Mouse (Mus musculus) fibroblast of lung, adult 2 months (primary cell): Measurements from ENCODE around the gene Gm20388.
A peak's percentile ranks its signal among the peaks of the same experiment; 100 is the strongest.

Source experiments
- DNase-seq: peaks from one replicate; pipeline ENCODE4 v3.0.0-alpha.2; 2011; ENCODE audit warnings: low read depth

The Gm20388 gene

DNA sequence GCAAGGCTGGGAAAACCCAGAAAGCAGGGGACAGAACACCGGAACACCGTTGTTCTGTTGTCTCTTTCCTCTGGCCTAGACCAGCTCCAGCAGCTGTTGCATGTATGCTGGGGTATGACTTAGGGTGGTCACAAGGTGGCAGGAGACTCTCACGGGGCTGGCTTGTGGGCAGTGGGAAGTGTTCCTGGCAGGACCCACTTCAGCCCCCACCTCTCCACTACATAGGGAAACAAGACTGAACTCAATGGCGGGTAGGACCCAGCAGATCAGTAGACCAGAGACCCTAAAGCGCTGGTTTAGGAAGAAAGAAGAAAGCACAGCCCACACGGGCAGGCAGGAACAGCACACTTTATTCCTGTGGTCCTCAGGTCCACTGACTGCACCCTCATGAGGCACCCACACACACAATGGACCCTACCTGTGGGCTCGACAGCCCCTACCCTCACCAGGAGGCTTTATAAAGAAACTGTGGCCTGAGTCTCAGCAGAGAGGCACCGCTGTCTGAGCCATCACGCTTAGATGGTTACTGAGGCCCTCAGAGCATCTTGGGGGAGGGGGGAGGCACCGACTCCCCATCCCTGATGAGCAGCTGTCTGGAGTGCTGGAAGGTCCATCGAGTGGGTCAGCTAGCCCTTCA is 2522.7 kb downstream of the Gm20388 start:
- DNase-seq: no peak

DNA sequence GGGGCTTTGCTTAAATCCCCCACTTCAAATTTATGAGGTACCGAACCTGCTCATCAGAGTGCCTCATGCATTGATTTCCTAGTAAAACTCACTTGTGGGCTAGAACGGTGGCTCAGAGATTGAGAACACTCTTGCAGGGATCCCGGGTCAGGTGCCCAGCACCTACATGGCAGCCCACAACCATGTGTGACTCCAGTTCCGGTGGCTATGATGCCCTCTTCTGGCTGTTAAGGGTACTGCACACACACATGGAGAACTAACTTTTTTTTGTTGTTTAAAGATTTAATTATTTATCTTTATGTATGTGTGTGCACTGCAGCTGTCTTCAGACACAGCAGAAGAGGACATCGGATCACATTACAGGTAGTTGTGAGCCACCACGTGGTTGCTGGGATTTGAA is 2524.7 kb downstream of the Gm20388 start:
- no peak for DNase-seq

DNA sequence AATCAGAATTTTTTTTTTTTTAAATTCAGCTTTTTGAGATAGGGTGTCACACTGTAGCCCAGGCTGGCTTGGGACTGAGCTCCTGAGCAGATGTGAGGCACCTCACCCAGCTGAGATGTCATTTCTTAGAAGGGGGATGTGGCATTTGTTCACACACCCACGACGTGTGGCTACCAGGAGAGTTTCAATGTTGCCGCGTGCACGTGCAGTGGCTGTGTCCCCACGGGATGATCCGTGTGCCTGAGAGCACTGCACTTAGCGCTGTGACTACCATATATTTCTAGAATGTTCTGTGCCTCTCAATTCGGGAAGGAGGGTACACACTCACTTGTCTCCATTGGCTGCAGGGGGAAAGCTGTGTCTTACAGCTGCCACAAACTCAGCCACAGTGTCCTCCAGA is 2525.5 kb downstream of the Gm20388 start:
- no peak for DNase-seq

DNA sequence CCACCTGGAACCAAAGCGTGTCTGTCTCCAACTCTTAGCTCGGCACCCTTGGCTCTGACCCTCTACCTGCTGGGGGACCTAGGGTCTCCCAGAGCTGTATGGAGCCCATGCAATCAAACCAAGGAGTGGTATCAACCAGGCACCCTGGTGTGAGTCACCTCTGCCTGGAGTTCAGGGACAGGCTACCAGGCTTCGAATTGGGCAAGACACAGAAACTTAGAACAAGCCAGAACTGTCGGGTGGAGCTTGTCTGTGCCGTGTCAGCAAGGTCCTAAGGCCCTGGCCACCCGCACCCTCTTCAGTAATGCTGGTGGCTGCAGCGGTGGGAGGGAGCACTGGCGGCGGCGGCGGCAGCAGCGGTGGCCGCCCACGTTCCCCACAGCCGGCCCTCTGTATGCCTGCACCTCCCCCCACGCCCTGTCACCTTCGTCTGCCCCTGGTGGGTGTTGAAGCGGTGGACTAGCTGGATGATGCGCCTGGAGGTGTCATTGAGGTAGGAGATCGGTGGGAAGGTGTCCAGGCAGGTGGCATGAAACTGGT is 2526.0 kb downstream of the Gm20388 start:
- no peak for DNase-seq

DNA sequence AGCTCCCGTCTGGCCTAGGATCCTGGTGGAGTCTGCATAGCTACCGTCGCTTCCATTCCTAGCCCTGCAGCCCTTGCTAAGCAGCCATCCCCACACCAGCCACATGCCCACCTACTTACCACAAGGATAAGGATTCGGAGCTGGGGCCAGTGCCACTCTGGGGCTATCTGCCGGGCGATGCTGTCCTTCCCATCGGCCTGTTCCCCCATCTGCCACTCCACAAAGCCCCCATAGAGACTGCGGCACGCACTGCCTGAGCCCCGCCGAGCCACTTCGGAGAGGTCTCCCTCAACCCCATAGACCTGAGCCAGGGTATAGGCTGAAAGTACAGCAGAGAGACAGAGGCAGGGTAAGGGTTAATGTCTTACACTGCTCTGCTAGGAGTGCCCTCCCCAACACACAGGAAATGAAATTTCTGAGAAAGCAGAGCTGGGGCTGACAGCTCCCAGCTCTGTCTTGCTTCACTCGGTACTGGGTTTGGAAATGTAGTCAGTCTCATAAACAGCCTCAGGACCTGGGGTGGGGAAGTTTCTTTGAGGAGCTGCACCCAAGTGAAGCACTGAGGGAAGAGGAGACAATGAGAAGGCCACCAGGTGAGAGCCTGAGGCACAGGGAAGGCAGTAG is 2527.2 kb downstream of the Gm20388 start:
- no peak for DNase-seq

DNA sequence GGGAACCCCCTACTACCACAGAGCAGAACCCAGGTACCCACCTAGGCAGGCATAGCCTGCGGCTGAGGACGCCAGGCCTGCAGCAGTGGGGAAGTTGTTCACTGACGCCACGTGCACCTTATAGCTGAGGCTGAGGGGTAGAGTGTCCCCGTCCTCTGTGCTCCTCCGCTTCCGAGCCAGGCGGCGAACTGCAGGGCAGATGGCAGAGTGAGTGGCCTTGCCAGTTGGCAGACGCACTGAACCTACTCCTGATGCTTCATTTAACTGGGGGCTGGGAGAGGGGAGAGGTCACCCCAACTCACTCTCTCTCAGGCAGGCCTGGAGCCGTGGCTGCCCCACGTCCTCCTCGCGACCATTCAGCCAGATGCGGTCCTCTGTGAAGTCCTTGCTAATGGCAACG is 2528.7 kb downstream of the Gm20388 start:
- DNase-seq: no peak

DNA sequence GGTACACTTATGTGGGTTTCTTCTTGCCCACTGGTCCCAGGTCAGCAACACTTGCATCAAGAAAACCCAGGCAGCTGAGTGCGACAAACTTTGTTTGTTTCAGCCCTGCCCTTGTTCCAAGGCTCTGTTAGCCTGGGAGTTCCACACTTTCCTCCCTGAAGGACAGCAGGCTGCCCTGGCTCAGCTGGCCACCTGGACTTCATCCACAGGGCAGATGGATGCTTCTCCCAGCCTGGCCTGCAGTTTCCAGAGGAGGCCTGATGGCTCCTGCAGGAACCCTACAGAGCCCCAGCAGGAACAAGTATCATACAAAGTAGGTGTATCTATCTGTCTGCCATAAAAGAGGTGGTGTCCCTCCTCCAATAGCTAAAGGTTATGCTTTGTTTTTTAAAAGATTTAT is 2530.7 kb downstream of the Gm20388 start:
- DNase-seq: no peak

DNA sequence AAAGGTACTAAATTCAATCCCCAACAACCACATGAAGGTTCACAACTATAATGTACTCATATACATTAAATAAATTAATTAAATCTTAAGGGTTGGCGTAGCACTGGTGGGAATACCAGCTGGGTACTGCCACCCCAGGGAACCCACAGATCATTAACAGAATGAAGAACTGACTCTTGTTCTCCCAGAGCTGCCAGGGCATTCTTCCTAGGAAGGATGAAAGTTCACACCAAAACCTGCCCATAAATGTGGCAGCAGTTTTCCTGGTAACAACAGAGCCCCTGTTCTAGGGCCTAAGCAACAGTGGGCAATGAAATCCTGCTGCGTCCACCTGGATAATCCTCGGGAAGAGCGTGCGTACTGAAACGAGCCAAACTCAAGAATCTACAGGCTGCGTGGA is 2531.7 kb downstream of the Gm20388 start:
- no peak for DNase-seq

DNA sequence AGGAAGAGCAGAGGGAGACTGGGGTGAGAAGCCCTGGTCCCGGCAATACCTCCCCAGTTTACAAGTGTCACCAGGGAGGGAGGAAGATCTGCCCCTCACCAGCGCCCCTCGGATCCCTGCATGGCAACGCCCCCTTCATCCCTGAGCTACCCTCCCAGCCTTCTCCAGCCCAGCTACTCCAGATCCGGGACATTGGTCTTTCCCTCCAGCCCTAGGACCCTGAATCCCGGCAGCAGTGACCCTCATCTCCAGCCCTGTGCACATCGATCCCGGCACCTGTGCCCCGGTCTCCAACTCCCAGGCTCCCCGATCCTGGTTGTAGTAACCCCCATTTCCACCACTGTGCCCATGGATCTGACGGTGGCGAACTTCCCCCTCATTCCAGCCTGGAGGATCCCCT is 2532.1 kb downstream of the Gm20388 start:
- DNase-seq: no peak

DNA sequence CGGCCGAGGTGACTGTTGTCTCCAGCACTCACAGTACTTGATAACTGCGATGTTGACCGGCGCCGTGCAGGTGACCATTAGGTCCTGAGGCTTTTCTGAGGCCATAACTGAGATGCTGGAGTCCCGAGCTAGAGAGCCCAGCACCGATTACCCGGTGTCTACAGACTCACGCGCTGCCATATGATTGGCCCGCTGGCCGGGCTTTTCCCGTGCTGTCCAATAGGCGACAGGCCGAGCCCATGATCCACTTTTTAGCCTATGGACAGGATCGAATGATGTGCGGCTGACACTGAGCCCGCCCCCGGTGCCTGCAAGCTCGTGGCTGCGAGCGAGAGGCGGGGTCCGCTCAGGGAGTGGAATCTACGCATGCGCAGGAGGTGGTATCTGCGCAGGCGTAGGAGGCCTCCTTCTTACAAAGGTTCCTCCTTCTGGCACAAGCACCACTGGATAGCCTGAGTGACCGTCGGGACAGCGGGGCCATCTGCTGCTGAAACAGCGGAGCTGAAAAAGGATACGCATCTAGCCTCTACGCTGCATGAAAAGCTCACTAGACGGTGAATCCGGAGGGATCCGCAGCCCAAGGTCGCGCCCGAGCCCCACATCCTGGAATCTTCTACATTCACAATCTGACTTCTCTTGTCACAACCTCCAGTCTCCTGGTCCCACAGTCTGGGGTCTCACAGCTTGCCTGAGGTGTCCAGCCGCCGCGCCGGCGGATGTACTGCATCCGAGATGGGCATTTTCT is 2532.8 kb downstream of the Gm20388 start, which contains the start of gene Mvd:
TSS of gene Mvd (minus strand) at position 161 of the 745 bp plus-strand sequence.
- peak; percentile 100 for DNase-seq

DNA sequence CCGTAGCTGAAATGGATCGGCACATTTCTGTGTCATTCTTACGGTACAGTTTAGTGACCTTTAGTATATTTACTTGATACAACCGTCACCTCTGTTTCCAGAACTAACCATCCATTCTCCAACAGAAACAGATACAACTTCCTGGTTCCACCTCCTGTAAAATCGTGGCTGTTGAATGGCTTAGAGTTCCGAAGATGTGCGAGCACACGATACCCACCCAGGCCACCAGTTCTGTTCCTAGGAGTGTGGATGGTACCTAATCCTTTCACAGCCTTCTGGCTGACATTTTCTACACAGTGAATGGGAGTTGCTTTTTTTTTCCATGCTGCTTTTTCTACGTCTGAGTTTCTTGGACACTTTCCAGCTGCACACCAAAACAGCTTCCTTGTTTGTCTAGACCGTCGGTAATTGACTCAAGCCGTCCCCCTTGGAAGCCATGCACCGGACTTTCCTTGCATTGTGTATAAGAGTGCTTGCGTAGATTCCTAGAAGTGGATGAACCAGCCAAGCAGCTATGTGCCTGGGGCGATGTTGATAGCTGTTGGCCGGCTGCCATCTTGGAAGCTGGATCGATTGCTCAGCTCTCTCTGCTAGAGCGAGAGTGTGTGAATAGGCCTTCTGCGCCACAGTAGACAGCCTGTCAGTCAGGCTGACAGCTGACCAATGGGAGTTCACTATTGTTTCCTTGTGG is 2533.6 kb downstream of the Gm20388 start:
- DNase-seq: peak; percentile 78

DNA sequence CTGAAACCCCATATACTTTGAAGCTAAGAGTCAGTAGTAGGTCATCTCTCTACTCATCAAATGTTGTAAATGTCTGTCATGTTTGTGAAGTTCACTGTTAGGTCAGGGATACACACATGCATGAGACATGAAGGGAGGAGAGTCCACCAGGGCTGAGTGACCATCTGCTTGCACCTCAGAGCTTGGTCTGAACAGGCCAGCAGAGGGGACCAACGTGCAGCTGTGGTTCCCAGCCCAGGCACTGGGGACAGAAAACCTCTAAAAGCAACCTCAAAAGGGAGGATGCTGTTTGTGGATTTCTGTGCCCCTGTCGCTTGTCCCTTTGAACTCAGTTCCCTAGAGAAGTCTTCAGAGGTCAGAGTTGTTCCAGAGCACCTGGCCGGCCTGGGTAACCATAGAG is 2534.6 kb downstream of the Gm20388 start:
- DNase-seq: no peak

DNA sequence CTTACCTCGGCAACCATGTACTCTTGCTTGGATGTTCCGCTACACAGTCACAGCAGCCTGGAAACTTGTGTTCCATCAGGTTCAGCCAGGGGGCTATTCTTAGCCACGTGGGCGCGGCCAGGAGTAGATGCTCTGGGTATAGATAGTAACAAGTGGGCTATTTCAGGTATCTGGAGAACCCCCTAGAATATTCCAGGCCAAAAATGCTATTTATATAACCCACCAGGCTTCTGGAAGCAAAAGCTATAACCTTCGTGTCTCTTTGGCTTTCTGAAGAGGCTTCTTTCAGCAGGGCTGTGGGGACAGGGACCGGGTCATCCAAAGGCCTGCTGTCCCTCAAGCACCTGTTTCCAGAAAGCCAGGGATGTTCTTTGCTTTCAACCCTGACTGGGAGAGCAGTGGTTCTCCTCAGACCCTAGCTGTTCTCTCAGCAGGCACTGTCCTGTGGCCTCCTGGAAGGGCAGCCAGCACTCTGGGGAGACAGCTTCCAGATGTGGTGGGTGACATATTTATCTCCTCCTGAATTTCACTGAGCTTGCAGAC is 2540.6 kb downstream of the Gm20388 start:
- no peak for DNase-seq

DNA sequence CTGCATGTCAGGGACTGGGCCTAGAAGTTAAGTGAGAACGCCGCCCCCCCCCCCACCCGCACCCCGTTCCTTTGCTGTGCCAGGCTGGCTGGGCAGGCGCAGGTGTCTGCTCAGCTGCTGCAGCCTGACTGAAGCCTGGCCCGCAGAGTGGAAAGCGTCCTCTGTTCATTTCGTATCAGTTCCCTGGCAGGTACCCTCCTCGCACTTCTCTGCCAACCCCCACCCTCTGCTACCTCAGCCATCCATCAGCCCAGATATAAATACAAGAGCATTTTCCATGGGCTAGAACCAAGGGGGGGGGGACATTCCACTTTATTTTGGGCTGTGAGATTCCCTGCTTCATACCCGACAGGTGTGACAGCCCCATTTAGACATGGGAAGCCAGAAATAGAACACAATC is 2541.5 kb downstream of the Gm20388 start:
- DNase-seq: no peak

DNA sequence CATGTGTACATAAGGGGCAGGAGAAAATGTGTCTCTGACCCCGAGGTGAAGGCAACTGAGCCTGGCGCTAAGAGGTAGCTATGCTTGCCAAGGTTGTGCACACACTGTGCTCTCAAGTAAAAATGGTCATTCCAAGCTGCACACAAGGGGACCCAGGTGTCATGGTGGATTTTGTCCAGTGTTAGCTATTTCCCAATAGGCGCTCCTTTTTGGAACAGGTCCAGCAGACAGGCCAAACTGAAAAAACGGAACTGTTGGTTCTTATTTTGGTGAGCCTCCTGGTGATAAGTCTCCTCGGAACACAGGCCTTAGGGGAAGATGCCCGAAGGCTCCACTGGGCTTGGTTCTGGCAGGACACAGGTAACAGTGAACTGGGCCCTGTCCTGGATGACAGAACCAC is 2543.8 kb downstream of the Gm20388 start:
- no peak for DNase-seq

DNA sequence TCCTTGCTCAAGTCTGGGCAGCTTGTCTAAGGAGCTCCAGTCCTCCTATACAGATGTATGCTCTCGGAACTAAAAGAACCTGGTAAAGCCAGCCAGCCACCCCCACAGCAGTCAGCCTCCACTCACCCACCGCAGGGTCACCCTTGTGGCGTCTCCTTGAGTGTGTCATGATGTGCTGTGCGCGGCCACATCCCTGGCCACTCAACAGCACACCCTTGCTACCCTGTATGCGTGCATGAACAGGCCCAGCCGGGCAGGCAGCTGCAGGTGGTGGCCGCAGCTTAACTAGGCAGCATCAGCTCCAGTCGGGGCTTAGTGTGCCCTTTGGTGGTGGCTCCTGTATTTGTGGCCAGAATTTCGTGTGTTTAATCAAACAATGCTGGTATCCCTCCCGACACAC is 2546.5 kb downstream of the Gm20388 start:
- DNase-seq: no peak

DNA sequence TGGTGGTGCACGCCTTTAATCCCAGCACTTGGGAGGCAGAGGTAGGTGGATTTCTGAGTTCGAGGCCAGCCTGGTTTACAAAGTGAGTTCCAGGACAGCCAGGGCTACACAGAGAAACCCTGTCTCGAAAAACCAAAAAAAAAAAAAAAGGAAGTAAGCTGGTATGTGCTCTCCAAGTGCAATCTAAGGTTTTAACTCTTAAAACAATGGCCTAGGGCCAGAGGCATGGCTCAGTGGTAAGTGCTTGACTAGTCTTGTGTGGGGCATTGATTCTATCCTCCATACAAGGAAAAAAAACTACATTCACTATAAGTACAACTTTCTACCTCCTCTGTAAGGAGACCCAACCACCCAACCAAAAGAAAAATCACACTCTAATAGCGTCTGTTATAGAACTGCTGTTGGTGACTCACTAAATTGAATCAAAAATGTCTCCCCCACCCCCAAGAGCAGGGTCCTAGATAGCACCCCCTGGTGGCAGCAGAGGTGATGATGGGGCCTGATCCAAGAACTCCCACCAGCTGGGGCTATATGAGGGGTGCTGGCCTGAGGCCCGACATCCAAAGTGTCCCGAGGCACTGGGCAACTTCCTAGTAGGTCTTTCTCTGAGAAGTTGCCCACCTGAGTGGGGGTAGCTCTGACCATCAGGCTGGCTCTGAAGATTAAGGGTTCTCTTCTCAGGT is 2548.7 kb downstream of the Gm20388 start:
- no peak for DNase-seq

DNA sequence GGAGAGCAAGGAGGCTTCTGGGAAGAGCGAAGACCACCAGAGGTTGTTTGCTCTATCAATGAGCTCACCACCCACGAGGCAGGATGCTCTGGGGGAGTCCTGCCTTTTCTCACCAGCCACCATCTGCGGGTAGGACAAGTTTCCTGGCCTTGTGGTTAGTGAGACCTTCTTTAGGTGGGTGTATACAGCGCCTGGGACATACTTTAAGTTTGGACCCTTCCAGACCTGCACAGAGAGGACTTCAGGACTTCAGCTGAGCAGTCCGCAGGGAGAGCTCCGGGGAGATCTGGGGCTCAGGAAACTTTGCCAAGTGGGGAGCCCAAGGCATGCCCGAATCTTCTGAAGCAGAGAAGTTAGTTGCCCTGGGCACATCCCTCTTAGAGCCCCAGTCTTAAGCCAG is 2549.3 kb downstream of the Gm20388 start:
- no peak for DNase-seq

DNA sequence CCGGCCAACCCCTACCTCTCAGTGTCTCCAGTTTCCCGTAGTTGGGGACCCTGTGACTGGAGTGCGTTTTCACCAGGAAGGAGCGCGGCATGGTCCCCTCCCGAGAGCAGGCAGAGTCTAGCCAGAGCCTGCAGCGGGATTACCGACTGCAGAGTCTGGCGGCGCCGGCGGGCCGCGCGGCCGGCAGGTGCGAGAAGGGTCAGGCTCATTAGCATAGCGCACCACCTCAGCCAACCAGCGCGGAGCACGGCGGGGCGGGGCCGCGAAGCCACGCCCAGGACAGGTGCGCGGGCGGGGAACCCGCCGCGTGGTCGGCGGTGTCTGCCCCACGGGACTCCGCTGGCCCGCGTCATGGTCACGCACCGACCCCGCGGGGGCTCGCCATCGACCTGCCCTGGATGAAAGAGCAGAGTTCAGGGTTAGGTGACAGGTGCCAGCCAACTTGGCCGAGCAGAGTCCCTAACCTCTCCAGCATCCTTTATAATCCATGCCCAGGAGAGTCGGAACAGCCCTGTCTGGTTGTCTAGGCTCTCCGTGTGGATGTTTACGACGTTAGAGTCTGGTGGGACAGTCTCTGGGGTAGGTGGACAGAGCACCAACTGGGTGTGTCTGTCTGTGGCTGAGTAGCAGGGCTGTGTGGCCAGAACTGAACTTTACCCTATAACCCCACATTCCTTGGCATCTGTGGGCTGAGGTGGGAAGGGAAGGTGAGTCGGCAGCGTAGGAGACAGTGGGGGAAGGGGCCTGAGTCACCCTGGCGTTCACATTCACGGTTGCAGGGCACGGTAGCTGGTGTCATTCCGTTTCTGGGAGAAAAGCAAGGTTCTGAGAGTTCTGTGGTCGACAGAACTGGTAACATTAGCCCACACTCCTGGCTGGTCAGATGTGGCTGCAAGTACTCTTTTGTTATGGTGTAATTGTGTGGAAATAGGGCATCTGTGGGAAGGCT is 2550.2 kb downstream of the Gm20388 start, which contains the start of gene Snai3:
TSS of gene Snai3 (minus strand) at position 210 of the 949 bp plus-strand sequence.
- peak; percentile 51 for DNase-seq

DNA sequence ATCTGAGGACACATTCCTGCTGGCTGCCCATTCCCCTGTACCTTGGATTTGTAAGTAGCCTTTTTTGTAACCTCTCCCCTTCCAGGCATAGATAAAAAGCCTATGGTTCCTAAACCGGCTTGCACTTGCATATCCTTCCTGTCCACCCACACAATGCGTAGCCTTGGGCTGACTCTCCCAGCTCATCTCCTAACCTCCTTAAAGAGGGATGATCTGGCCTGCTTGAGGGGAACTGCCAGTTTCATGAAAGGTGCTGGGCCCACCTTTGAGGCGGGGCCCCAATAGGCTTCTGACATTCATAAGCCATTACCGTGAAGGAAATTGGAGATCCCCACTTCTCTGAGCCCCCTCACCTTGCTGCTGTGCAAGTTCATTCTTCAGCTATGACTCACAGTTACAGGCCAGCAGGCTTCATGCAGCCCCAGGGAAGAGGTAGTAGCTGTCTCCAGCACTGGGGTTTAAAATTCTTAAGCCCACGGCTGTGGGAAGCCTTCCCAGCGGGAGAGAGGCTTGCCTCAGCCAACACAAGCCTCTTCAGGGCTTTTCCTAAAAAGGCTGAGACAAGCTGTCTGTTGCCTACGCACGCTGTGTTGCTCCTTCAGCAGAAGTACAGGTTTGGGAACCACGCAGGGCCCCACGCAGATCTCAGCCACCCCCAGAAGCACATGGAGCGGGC is 2551.0 kb downstream of the Gm20388 start:
- DNase-seq: no peak
